Mouse (Mus musculus) cerebellum, postnatal 25 days (tissue): ENCODE measurements around the gene Cyp4f14.
"Not testable (repeated sequence)": the region's sequence is repeated elsewhere in the genome, so short reads cannot be mapped to it uniquely, and the experiment has no call there.

Experiments used
- DNase-seq, 2 experiments: peaks; one replicate each; pipeline ENCODE4 v3.0.0; 2021; ENCODE audit warnings: mixed read lengths in 2 of 2

Gene Cyp4f14

DNA sequence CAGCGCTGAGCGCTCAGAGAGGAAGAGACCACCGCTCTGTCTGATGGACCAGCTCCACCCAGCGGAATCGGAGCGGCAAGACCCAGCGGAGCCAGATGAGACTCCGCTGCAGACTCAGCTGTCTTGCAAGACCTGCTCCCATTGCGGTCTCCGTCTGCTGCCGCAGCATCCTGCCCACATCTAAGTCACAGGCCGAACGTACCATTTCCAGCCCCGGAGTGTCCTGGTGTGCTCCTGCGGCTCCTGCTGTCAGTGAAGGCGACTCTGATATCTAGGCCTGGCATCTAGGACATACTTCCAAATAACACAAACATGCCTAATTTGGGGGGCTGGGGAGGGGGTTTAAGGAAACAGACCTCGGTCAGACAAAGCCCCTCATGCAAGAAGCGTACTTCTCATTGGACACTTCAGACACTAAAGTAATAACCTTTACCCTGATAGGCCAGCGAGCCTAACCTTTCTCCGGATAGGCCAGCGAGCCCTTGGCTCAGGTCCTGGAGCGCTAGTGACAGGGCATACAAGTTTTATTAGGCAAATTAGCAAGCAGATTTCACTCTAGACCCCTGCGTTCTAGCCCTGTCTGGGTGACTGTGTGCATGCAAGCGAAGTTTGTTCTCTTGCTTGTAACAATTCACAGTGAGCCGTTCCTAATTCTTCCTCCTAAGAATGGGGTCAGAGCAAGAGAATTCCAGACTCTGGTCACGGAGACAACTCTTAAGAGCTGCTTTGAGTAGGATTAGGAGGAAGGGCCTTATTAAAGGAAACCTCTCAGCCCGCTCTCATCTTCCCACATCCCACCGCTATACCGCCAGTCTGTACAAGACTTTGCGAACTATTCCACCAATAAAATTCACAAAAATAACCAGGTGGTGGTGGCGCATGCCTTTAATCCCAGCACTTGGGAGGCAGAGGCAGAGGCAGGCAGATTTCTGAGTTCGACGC lies 25.6 kb downstream of the Cyp4f14 start, which contains the start of gene Zfp870:
TSS of gene Zfp870 (minus strand) at position 404 of the 942 bp plus-strand sequence.
- DNase-seq, result peak; percentile 82 to 87

DNA sequence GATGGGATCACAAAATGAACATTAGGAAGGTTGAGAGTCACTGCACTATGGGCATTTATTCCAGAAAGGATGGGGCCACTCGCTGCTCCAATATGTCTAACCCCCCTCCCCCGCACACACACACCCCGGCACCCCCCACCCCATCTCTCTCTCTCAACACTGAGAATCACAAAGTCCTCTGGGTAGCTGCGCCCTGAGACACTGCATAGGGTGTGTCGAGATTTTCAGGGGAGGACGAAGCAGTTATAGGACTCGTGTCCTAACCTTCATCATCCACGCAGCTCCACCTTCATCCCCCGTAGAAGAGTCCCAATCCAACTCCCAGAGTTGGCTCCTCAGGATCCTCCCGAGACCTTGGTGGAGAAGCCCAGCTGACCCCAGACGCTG lies 26.3 kb downstream of the Cyp4f14 start:
- DNase-seq, result no peak

DNA sequence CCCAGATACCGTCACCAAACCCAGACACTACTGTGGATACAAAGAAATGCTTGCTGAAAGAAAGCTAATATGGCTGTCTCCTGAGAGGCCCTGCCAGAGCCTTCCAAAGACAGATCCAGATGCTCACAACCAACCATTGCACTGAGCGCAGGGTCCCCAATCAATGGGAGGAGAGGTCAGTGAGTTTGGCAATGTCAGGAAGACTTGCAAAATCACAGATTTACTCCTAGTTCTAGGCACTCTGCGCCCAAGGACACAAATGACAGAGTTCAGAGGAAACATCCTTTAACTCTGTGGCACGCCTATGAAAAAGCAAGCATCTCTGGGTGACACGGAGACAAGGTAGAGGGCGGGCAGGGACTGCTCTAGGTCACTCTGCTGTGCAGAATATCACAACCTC lies 27.5 kb downstream of the Cyp4f14 start:
- no peak for DNase-seq

DNA sequence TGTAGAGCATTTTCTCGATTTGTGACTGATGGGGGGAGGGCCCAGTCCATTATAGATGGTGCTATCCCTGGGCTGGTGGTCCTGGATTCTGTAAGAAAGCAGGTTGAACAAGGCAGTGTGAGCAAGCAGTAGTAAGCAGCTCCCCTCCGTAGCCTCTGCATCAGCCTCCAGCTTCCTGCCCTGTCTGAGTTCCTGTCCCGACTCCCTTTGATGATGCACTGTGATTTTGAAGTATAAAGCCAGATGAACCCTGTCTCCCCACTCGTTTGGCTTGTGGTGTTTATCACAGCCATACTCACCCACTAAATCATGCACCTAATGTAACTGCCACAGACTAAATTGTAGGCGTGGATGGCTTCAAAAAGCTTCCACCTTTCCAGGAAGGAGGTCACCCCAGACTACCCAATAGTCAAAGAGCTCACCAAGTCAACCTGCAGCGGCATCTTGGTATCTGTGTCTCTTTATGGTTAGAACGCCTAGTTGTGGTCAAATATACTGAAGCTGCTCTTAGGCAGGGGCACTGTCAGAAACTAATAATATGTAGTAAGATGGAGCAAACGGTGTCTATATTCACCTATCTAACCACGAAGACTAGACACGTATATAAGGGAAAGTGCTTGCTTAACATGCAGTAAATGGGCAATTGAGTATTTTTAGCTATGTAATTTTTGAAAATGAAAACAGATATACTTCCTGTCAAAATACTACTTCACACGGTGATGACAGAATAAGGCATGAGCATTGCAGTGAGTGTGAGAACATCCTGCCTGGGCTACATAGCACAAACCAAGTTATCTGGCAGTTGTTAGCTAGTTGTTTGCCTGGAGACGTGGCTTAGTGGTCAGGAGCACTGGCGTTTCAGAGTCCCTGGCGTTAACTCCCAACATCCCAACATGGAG lies 36.6 kb downstream of the Cyp4f14 start:
- no peak for DNase-seq

DNA sequence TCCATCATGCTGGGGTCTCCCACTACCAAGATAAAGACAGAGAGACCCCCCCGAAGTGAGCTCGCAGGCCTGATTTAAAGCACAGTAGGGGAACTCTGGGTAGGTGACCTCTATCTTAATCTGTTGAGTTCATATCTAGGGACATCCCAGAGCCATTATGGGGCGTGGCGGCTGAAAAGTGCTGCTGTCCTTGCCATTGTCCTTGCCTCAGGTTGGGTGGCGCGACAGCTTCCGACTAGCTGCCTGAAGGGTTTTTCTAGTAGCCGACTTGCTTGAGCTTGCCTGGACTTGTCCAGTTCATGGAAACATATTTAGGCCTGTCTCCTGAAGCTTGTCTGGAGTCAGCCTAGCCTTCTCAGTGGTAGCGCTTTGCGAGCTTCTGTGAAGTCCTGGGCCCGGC lies 38.4 kb downstream of the Cyp4f14 start:
- DNase-seq, result no peak

DNA sequence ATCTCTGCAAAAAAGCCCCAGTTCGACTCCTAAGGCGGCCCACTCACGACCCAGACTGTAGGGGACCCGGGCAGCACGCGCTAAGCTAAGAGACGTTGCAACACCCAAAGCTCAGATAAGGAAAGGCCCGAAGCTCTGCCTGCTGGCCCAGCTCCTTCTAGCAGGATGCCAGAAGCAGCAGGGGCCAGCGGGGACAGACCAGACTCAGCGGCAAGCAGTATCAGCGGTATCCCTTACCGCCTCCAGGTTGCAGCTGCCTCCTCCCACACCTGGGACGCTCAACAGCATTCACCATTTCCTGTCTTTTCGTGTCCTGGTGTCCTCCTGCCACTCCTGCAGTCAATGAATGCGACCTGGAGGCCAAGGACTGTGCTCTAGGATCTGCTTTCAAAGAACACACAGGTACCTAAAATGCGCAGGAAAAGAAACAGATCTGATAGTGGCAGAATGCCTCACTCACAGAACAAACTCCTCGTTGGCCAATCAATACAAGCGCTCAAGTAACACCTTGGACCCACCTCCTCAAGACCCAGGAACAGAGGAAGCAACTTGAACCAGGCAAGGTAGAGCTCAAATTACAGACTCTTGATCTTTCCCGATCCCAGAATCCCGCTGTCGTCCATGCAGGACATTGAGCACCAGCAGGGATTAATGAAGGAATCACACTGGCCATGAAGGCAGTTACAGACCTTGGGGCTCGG lies 39.5 kb downstream of the Cyp4f14 start:
- peak in 1 of 2 experiments; percentile 10 for DNase-seq

DNA sequence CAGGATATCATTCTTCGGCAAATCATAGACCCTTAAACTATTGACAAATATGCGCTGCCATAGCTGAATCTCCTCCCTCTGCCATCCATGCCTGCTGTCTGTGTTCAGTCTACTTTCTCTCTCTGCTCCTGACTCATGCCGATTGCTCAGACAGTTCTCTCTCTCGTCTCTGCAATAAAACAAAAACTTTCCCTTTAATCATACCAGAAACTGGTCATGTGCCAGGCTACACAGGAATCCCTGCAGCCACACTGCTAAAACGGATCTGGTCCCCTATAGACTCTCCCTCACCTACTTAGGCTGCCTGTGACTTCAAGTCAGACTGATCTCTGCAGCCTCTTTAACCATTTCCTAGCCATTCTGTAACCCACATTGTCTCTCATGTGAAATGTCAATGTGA lies 44.4 kb downstream of the Cyp4f14 start:
- DNase-seq, result no peak

DNA sequence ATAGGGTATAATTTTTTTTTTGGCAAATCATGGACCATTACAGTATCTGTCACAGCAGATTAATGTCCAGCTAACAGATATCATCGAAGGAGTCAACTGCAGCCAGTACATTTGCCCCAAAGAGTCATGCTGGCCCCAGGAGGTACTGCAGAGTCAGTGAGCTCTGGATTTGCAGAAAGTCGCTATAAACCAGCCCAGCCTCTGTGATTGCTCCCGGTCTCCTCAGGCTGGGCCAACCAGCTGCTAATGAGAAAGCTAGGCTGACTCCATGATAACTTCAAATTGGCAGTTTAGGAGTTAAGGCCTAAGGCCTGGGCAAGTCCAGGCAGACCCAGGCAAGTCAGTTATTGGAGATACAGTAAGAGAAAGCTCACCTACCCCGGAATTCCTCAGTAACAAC lies 45.1 kb downstream of the Cyp4f14 start:
- no peak for DNase-seq

DNA sequence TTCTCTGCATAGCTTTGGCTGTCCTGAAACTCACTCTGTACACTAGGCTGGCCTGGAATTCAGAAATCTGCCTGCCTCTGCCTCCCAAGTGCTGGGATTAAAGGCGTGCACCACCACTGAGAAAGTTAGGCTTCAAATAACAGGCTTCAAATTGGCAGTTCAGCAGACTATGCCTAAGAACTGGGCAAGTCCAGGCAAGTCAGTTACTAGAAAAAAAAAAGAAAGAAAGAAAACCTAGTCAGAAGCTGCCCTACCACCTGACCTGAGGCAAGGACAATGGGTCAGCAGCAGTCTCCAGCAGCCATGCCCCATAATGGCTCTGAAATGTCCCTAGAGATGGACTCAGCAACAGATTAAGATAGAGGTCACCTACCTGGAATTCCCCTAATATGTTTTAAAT lies 45.7 kb downstream of the Cyp4f14 start:
- DNase-seq, result no peak

DNA sequence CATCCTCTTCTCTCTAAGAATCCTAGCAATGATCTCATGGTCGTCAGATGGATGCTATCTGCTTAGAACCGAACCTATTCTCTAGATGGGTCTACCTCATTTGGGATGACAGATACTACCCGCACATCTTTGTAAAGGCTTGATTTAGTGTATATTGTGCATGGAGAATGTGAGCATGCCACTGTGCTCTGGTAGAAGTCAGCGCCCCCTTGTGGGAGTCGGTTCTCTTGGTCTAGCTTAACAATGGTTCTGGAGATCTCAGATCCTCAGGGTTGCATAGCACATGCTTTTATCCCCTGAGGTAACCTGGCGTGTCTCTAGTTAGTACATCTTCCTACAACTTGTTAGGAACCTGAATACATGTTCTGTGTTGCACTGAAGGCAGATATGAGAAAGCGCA lies 49.9 kb downstream of the Cyp4f14 start:
- DNase-seq, result not testable (repeated sequence)

DNA sequence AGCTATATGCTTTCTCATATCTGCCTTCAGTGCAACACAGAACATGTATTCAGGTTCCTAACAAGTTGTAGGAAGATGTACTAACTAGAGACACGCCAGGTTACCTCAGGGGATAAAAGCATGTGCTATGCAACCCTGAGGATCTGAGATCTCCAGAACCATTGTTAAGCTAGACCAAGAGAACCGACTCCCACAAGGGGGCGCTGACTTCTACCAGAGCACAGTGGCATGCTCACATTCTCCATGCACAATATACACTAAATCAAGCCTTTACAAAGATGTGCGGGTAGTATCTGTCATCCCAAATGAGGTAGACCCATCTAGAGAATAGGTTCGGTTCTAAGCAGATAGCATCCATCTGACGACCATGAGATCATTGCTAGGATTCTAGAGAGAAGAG lies 60.4 kb downstream of the Cyp4f14 start:
- not testable (repeated sequence) for DNase-seq
